Mouse (Mus musculus): ENCODE data around the gene Smco3.

The Smco3 gene

GRCm38 (mm10) chr6:136847267-136847666 is 12.0 kb upstream of the Smco3 start:
- DNase-seq (ENCODE audit: low read depth, low spot score): no peak

GRCm38 (mm10) chr6:136845706-136846480 is 10.6 kb upstream of the Smco3 start:
- no peak for DNase-seq (ENCODE audit: low read depth, low spot score)

GRCm38 (mm10) chr6:136844903-136845302 is 9.7 kb upstream of the Smco3 start:
- DNase-seq (ENCODE audit: low read depth, low spot score): no peak

GRCm38 (mm10) chr6:136837323-136837722 is 2.1 kb upstream of the Smco3 start:
- no peak for DNase-seq (ENCODE audit: low read depth, low spot score)

- DNase-seq (ENCODE audit: low read depth, low spot score): no peak
Measured at GRCm38 (mm10) chr6:136831712-136832111, 3.5 kb downstream of the Smco3 start.

GRCm38 (mm10) chr6:136828681-136829080 is 6.6 kb downstream of the Smco3 start:
- DNase-seq (ENCODE audit: low read depth, low spot score): no peak

- DNase-seq (ENCODE audit: low read depth, low spot score): peak; percentile 97
Measured at GRCm38 (mm10) chr6:136827881-136828561, 7.2 kb downstream of the Smco3 start, which contains the start of gene Wbp11. Gene Wbp11 (minus strand): TSS chr6:136828233.

- DNase-seq (ENCODE audit: low read depth, low spot score): no peak
Measured at GRCm38 (mm10) chr6:136827516-136827880, 7.8 kb downstream of the Smco3 start, which contains the start of gene BC049715. Gene BC049715 (plus strand): TSS chr6:136827626.

GRCm38 (mm10) chr6:136827116-136827515 is 8.1 kb downstream of the Smco3 start:
- DNase-seq (ENCODE audit: low read depth, low spot score): no peak

GRCm38 (mm10) chr6:136824987-136825386 is 10.3 kb downstream of the Smco3 start:
- no peak for DNase-seq (ENCODE audit: low read depth, low spot score)

GRCm38 (mm10) chr6:136821086-136821485 is 14.2 kb downstream of the Smco3 start:
- no peak for DNase-seq (ENCODE audit: low read depth, low spot score)

GRCm38 (mm10) chr6:136820381-136820780 is 14.9 kb downstream of the Smco3 start:
- DNase-seq (ENCODE audit: low read depth, low spot score): no peak

GRCm38 (mm10) chr6:136817549-136817948 is 17.7 kb downstream of the Smco3 start:
- DNase-seq (ENCODE audit: low read depth, low spot score): no peak

GRCm38 (mm10) chr6:136816826-136817225 is 18.4 kb downstream of the Smco3 start:
- DNase-seq (ENCODE audit: low read depth, low spot score): no peak

- no peak for DNase-seq (ENCODE audit: low read depth, low spot score)
Measured at GRCm38 (mm10) chr6:136815381-136815780, 19.9 kb downstream of the Smco3 start.

GRCm38 (mm10) chr6:136813117-136813516 is 22.1 kb downstream of the Smco3 start:
- DNase-seq (ENCODE audit: low read depth, low spot score): no peak

- no peak for DNase-seq (ENCODE audit: low read depth, low spot score)
Measured at GRCm38 (mm10) chr6:136811196-136811595, 24.1 kb downstream of the Smco3 start.

- no peak for DNase-seq (ENCODE audit: low read depth, low spot score)
Measured at GRCm38 (mm10) chr6:136809673-136810072, 25.6 kb downstream of the Smco3 start.

GRCm38 (mm10) chr6:136809077-136809476 is 26.2 kb downstream of the Smco3 start:
- no peak for DNase-seq (ENCODE audit: low read depth, low spot score)

GRCm38 (mm10) chr6:136808631-136809046 is 26.6 kb downstream of the Smco3 start:
- no peak for DNase-seq (ENCODE audit: low read depth, low spot score)

- peak; percentile 95 for DNase-seq (ENCODE audit: low read depth, low spot score)
Measured at GRCm38 (mm10) chr6:136808014-136808417, 27.2 kb downstream of the Smco3 start, which contains the start of gene H2afj. Gene H2afj (plus strand): TSS chr6:136808244.

GRCm38 (mm10) chr6:136807395-136808013 is 27.7 kb downstream of the Smco3 start:
- DNase-seq (ENCODE audit: low read depth, low spot score): no peak

Data from forelimb bud, embryonic 11.5 days (tissue).